Mouse (Mus musculus): Measurements from ENCODE around the gene Tatdn3.

DNA sequence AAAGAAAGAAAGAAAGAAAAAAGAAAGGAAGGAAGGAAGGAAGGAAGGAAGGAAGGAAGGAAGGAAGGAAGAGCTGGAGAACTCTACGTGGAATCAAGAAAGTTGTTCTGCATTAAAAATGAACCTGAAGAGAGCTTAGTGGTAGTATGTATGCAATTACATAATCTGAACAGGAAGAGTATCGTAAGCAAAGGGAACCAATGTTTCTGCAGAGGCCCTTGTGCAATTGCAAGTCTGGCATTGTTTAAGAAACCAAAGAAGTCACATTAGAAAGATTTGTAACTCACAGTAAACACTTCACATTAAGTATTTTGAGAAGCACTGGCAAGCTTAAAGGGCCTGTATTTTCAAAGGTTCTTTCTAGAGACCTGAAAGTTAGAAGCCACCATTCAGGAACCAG is 39.6 kb downstream of the Tatdn3 start:
- TF ChIP-seq POLR2A (IDR thresholded peaks at IDR 0.05; ENCODE audit: low read depth, low read length) = no peak
- no peak for TF ChIP-seq CTCF (IDR thresholded peaks at IDR 0.05; ENCODE audit: extremely low read depth, insufficient read length, insufficient replicate concordance, low read depth, low read length)

All from small intestine, adult 2 months (tissue).